Mouse (Mus musculus) thymus, adult 2 months (tissue): ENCODE results near the gene Rpl23.

ENCODE experiments used
- CTCF ChIP-seq: fragments of 200-500 bp; IDR thresholded peaks from 2 replicates; pipeline ENCODE4 v1.5.1; 2012; ENCODE audit warnings: mild to moderate bottlenecking, control low read depth, low read length, moderate library complexity, borderline replicate concordance; ENCODE audit not compliant: control insufficient read depth, poor library complexity, insufficient read depth; ENCODE audit errors: extremely low read depth
- POLR2A ChIP-seq: fragments of 200-500 bp; IDR thresholded peaks from 2 replicates; pipeline ENCODE4 v1.6.1; 2012; ENCODE audit warnings: mild to moderate bottlenecking, low read length, control low read depth, moderate library complexity; ENCODE audit not compliant: control insufficient read depth, poor library complexity, insufficient read depth; ENCODE audit errors: extremely low read depth

GRCm38 (mm10) chr11:97809235-97810121 lies 27.2 kb upstream of the Rpl23 start:
- no peak for TF ChIP-seq POLR2A
- TF ChIP-seq CTCF, result no peak
